Mouse (Mus musculus) midbrain, embryonic 12.5 days (tissue): ENCODE measurements at regions not wholly inside any gene's neighbourhood (a gene's known extent, or its start where the extent isn't known, plus 50 kb on each side); places are given as distances from the start of the nearest gene placed in this dataset.

ENCODE experiments used
- ATAC-seq: fragments of 200-750 bp; cut with Nextera tagmentation; 2 replicates; pipeline ENCODE4 v1.8.0; 2017; ENCODE audit warnings: low read depth, moderate TSS enrichment, moderate library complexity; ENCODE audit not compliant: low FRiP score
- H3K27ac ChIP-seq: fragments of 300-500 bp; sonication (generic); replicated peaks from 2 replicates; pipeline ENCODE4 v1.5.1; 2016; ENCODE audit warnings: mild to moderate bottlenecking
- H3K27me3 ChIP-seq: fragments of 300-500 bp; sonication (generic); 2 replicates; pipeline ENCODE4 v1.6.1; 2016; ENCODE audit warnings: mild to moderate bottlenecking
- H3K36me3 ChIP-seq: fragments of 300-500 bp; sonication (generic); 2 replicates; pipeline ENCODE4 v1.6.1; 2016
- H3K4me1 ChIP-seq: fragments of 300-500 bp; sonication (generic); 2 replicates; pipeline ENCODE4 v1.6.1; 2016
- H3K4me2 ChIP-seq: fragments of 300-500 bp; sonication (generic); replicated peaks from 2 replicates; pipeline ENCODE4 v1.6.1; 2016; ENCODE audit warnings: mild to moderate bottlenecking, moderate library complexity
- H3K4me3 ChIP-seq: fragments of 300-500 bp; sonication (generic); 2 replicates; pipeline ENCODE4 v1.5.1; 2016; ENCODE audit warnings: mild to moderate bottlenecking
- H3K9ac ChIP-seq: fragments of 300-500 bp; sonication (generic); replicated peaks from 2 replicates; pipeline ENCODE4 v1.6.1; 2016; ENCODE audit warnings: mild to moderate bottlenecking, moderate library complexity
- H3K9me3 ChIP-seq: fragments of 300-500 bp; sonication (generic); 2 replicates; pipeline ENCODE4 v1.6.1; 2016; ENCODE audit warnings: mild to moderate bottlenecking
- WGBS: fragments of 180-500 bp; shearing (Covaris S2); methylation state at CpG from one replicate; pipeline ENCODE4 v1.1.7; 2016; 5-methylcytosine and 5-hydroxymethylcytosine counted together

GRCm38 (mm10) chr15:40223272-40223671 is 89.1 kb downstream of the 9330182O14Rik start:
- ATAC-seq = no peak
- 91% methylated on average over 3 of the region's 3 CpGs for WGBS
- Histone ChIP-seq H3K27ac (no peak overlapping the region), H3K9me3 (no peaks in the 10 kb centered on the region), H3K36me3 (no peaks in the 10 kb centered on the region), H3K4me1 (no peaks in the 10 kb centered on the region), H3K4me2 (no peak overlapping the region), H3K4me3 (no peak overlapping the region), H3K27me3 (no peaks in the 10 kb centered on the region), H3K9ac (no peak overlapping the region)

GRCm38 (mm10) chr15:40241764-40242163 is 107.6 kb downstream of the 9330182O14Rik start:
- H3K36me3 ChIP-seq = no peaks in the 10 kb centered on the region
- H3K4me3 ChIP-seq = no peak overlapping the region
- no peak overlapping the region for H3K4me2 ChIP-seq
- H3K27me3 ChIP-seq = no peaks in the 10 kb centered on the region
- WGBS = 77% methylated on average over 4 of the region's 4 CpGs
- ATAC-seq = no peak
- H3K4me1 ChIP-seq = no peaks in the 10 kb centered on the region
- H3K9me3 ChIP-seq = no peaks in the 10 kb centered on the region
- H3K9ac ChIP-seq = no peak overlapping the region
- no peak overlapping the region for H3K27ac ChIP-seq

DNA sequence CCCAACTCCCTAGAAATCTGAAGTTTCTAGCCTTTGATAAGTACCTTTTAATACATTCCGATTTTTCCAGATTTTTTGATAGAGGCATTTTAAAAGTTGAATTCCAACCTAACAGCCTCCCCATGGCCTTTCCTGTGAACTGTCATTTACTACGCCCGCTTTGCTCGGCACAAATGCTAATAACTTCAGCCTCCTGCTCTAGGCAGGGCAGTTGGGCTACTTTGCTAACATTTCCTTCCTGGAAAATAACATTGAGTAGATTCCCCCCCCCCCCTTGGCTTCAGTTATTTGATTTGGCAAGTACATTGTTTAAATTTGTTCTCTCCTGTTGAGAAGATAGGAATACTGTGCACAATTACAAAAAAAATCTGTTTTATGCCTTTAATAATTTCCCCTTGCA is 114.8 kb downstream of the 9330182O14Rik start:
- Histone ChIP-seq H3K4me1 (no peaks in the 10 kb centered on the region), H3K9me3 (no peaks in the 10 kb centered on the region)
- 79% methylated on average over 4 of the region's 4 CpGs for WGBS

DNA sequence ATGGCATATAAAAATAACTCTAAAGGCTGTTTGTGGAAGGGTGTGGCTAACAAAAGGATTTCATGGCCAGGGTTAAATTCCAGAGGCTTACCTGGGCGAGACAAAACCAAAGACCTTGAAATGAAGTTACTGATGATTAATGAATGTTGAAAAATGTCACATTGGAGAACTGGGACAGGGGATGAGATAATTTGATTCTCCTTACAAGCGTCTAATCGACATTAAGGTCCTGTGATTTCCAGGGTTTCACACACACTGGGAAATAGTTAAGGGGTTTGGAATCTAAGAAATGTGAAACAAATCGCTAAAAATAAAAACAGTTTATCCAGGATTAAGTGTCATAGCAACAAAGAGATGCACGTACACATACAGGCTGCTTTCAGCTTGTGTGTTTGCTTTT is 125.3 kb downstream of the 9330182O14Rik start:
- ATAC-seq = no peak
- H3K4me3 ChIP-seq = no peak overlapping the region
- no peak overlapping the region for H3K9ac ChIP-seq
- no peaks in the 10 kb centered on the region for H3K36me3 ChIP-seq
- no peak overlapping the region for H3K27ac ChIP-seq
- H3K9me3 ChIP-seq = no peaks in the 10 kb centered on the region
- 72% methylated on average over 5 of the region's 5 CpGs for WGBS
- no peaks in the 10 kb centered on the region for H3K4me1 ChIP-seq
- H3K4me2 ChIP-seq = no peak overlapping the region
- H3K27me3 ChIP-seq = no peaks in the 10 kb centered on the region

More for the DNA sequence above, 114.8 kb downstream of the 9330182O14Rik start:
- Histone ChIP-seq H3K36me3 (no peaks in the 10 kb centered on the region), H3K4me3 (no peak overlapping the region), H3K9ac (no peak overlapping the region), H3K4me2 (no peak overlapping the region), H3K27ac (no peak overlapping the region), H3K27me3 (no peaks in the 10 kb centered on the region)
- ATAC-seq = no peak

- no peak overlapping the region for H3K4me2 ChIP-seq
- H3K27ac ChIP-seq = no peak overlapping the region
- no peaks in the 10 kb centered on the region for H3K9me3 ChIP-seq
- H3K9ac ChIP-seq = no peak overlapping the region
- 66% methylated on average over 1 of the region's 1 CpGs for WGBS
- H3K4me1 ChIP-seq = no peaks in the 10 kb centered on the region
- H3K36me3 ChIP-seq = no peaks in the 10 kb centered on the region
- H3K4me3 ChIP-seq = no peak overlapping the region
- no peaks in the 10 kb centered on the region for H3K27me3 ChIP-seq
- ATAC-seq = no peak
These were observed 144.9 kb downstream of the 9330182O14Rik start for GRCm38 (mm10) chr15:40279021-40279420.

- no peak for ATAC-seq
These were observed 146.4 kb downstream of the 9330182O14Rik start for GRCm38 (mm10) chr15:40280551-40280950.

GRCm38 (mm10) chr15:40281078-40281720 is 147.0 kb downstream of the 9330182O14Rik start:
- Histone ChIP-seq H3K36me3 (no peaks in the 10 kb centered on the region), H3K27me3 (no peaks in the 10 kb centered on the region), H3K9ac (no peak overlapping the region), H3K4me3 (no peak overlapping the region), H3K27ac (no peak overlapping the region), H3K4me1 (no peaks in the 10 kb centered on the region), H3K4me2 (no peak overlapping the region), H3K9me3 (no peaks in the 10 kb centered on the region)
- ATAC-seq = no peak
- 67% methylated on average over 1 of the region's 1 CpGs for WGBS

More at GRCm38 (mm10) chr15:40280551-40280950, 146.4 kb downstream of the 9330182O14Rik start:
- Histone ChIP-seq H3K36me3 (no peaks in the 10 kb centered on the region), H3K4me3 (no peak overlapping the region), H3K4me1 (no peaks in the 10 kb centered on the region), H3K27ac (no peak overlapping the region), H3K9ac (no peak overlapping the region), H3K9me3 (no peaks in the 10 kb centered on the region), H3K4me2 (no peak overlapping the region), H3K27me3 (no peaks in the 10 kb centered on the region)

GRCm38 (mm10) chr15:40291602-40292001 is 157.4 kb downstream of the 9330182O14Rik start:
- H3K4me1 ChIP-seq = no peaks in the 10 kb centered on the region
- no peaks in the 10 kb centered on the region for H3K9me3 ChIP-seq
- no peak overlapping the region for H3K27ac ChIP-seq
- no peak overlapping the region for H3K9ac ChIP-seq
- no peaks in the 10 kb centered on the region for H3K27me3 ChIP-seq
- no peak overlapping the region for H3K4me2 ChIP-seq
- H3K36me3 ChIP-seq = no peaks in the 10 kb centered on the region
- no peak for ATAC-seq
- 100% methylated on average over 1 of the region's 1 CpGs for WGBS
- H3K4me3 ChIP-seq = no peak overlapping the region

GRCm38 (mm10) chr15:40312226-40312625 is 178.1 kb downstream of the 9330182O14Rik start:
- no peak for ATAC-seq
- Histone ChIP-seq H3K27me3 (no peaks in the 10 kb centered on the region), H3K36me3 (no peaks in the 10 kb centered on the region), H3K4me1 (no peaks in the 10 kb centered on the region), H3K9me3 (no peaks in the 10 kb centered on the region), H3K9ac (no peak overlapping the region), H3K27ac (no peak overlapping the region), H3K4me2 (no peak overlapping the region), H3K4me3 (no peak overlapping the region)
- 81% methylated on average over 2 of the region's 2 CpGs for WGBS

DNA sequence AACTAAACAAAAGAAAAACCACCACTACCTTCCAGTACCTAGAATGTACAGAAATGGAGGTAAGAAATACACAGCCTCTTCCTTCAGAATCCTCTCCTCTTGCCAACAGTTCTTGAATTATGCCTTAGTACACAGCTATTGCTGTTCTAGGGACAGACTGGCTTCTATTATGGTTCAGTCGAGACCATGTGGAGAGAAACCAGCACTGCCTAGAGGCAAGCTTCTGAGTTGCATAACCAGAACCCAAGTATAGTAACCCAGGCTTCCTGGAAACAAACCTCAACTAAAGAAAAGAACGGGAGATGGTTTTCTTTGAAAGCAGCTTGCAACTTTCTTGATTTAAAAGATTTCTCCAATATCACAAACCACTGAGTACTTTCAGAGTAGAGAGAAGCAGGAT is 205.6 kb downstream of the 9330182O14Rik start:
- Histone ChIP-seq H3K27me3 (no peaks in the 10 kb centered on the region), H3K9ac (no peak overlapping the region), H3K4me3 (no peak overlapping the region), H3K4me1 (no peaks in the 10 kb centered on the region), H3K36me3 (no peaks in the 10 kb centered on the region), H3K9me3 (no peaks in the 10 kb centered on the region), H3K27ac (no peak overlapping the region), H3K4me2 (no peak overlapping the region)
- no peak for ATAC-seq
- WGBS = 76% methylated on average over 2 of the region's 2 CpGs

GRCm38 (mm10) chr15:40340269-40340668 is 206.1 kb downstream of the 9330182O14Rik start:
- H3K36me3 ChIP-seq = no peaks in the 10 kb centered on the region
- H3K27me3 ChIP-seq = no peaks in the 10 kb centered on the region
- no peak overlapping the region for H3K4me2 ChIP-seq
- WGBS = 91% methylated on average over 1 of the region's 1 CpGs
- H3K4me1 ChIP-seq = no peaks in the 10 kb centered on the region
- H3K27ac ChIP-seq = no peak overlapping the region
- H3K9me3 ChIP-seq = no peaks in the 10 kb centered on the region
- no peak for ATAC-seq
- no peak overlapping the region for H3K9ac ChIP-seq
- H3K4me3 ChIP-seq = no peak overlapping the region

GRCm38 (mm10) chr15:40351473-40351872 is 217.3 kb downstream of the 9330182O14Rik start:
- Histone ChIP-seq H3K4me3 (no peak overlapping the region), H3K9ac (no peak overlapping the region)
- ATAC-seq = no peak

More at GRCm38 (mm10) chr15:40351473-40351872, 217.3 kb downstream of the 9330182O14Rik start:
- no peaks in the 10 kb centered on the region for H3K27me3 ChIP-seq
- no peak overlapping the region for H3K4me2 ChIP-seq
- H3K36me3 ChIP-seq = no peaks in the 10 kb centered on the region
- H3K27ac ChIP-seq = no peak overlapping the region
- no peaks in the 10 kb centered on the region for H3K4me1 ChIP-seq
- no peaks in the 10 kb centered on the region for H3K9me3 ChIP-seq
